Mouse (Mus musculus): ENCODE measurements around the gene Adamts1.
A peak's percentile ranks its signal among the peaks of the same experiment; 100 is the strongest.

Gene Adamts1

GRCm38 (mm10) chr16:85762052-85762665 is 40.8 kb downstream of the Adamts1 start:
- no peak for DNase-seq

GRCm38 (mm10) chr16:85760961-85761580 is 41.8 kb downstream of the Adamts1 start:
- no peak for DNase-seq

GRCm38 (mm10) chr16:85756101-85756819 is 46.7 kb downstream of the Adamts1 start:
- peak; percentile 18 for DNase-seq

- DNase-seq: no peak
Observed at GRCm38 (mm10) chr16:85749335-85749734, 53.6 kb downstream of the Adamts1 start.

GRCm38 (mm10) chr16:85747589-85748360 is 55.1 kb downstream of the Adamts1 start:
- DNase-seq: peak; percentile 33

- no peak for DNase-seq
Observed at GRCm38 (mm10) chr16:85746386-85746785, 56.5 kb downstream of the Adamts1 start.

All from kidney, adult 18-20 months (tissue).